Mouse (Mus musculus) lung, adult 2 months (tissue): ENCODE measurements around the gene Lmntd1. TPM values are rescaled to one million over a fixed set of nuclear protein-coding genes. Genes with fewer than 3 reads are reported as not detected.
A peak's percentile ranks its signal among the peaks of the same experiment; 100 is the strongest.

Source experiments
- DNase-seq: peaks from one replicate; pipeline ENCODE4 v3.0.0; 2022
- H3K4me1 ChIP-seq: fragments of 200-500 bp; 2 replicates; pipeline ENCODE4 v1.6.1; 2011; ENCODE audit warnings: low read length; ENCODE audit not compliant: control insufficient read depth, insufficient read depth
- H3K4me3 ChIP-seq: fragments of 200-500 bp; replicated peaks from 2 replicates; pipeline ENCODE3; 2011; ENCODE audit warnings: low read depth, mild to moderate bottlenecking, control low read depth, low read length; ENCODE audit errors: extremely low read depth
- CTCF ChIP-seq: fragments of 200-500 bp; IDR thresholded peaks from 2 replicates; pipeline ENCODE4 v1.5.1; 2011; ENCODE audit warnings: mild to moderate bottlenecking, low read length, control low read depth; ENCODE audit not compliant: insufficient read depth
- POLR2A ChIP-seq: fragments of 200-500 bp; IDR thresholded peaks from 2 replicates; pipeline ENCODE4 v1.6.1; 2011; ENCODE audit warnings: low read depth, mild to moderate bottlenecking, control low read depth, low read length, borderline replicate concordance; ENCODE audit errors: extremely low read depth
- WGBS: fragments of 180-500 bp; shearing (Covaris S2); methylation state at CpG from one replicate; pipeline ENCODE4 v1.1.7; 2018; 5-methylcytosine and 5-hydroxymethylcytosine counted together
- polyA plus RNA-seq: library from polyadenylated mRNA; depleted of rRNA; stranded (reverse); fragments of >200 nt; gene quantifications from 2 replicates; pipeline ENCODE4 v1.2.3, GENCODE M21; 2012

Gene Lmntd1
- polyA plus RNA-seq, 1 experiment = 4.5 TPM

DNA sequence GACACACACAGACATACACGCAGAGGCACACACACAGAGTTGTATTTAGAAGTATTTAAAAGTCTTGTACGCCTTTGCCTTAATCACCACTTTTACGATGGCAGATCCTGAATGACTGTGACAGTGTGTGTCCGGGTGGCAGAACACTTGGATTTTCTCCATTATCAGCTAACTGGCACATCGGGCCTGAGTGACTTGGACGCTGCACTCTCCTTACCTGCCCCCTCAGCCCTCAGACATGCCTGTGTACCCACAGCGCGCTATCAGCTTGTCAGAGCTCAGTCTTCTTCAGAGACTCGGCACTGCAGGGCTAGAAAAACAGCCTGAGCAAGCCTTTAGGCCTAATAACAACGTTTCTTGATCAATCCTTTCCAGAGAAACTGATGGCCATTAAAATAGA lies 187.6 kb downstream of the Lmntd1 start:
- DNase-seq = no peak
- H3K4me3 ChIP-seq = no peak overlapping the region
- TF ChIP-seq CTCF (no peak), POLR2A (no peak)
- 82% methylated on average over 10 of the region's 10 CpGs for whole genome bisulfite sequencing
- no peaks in the 10 kb centered on the region for H3K4me1 ChIP-seq

DNA sequence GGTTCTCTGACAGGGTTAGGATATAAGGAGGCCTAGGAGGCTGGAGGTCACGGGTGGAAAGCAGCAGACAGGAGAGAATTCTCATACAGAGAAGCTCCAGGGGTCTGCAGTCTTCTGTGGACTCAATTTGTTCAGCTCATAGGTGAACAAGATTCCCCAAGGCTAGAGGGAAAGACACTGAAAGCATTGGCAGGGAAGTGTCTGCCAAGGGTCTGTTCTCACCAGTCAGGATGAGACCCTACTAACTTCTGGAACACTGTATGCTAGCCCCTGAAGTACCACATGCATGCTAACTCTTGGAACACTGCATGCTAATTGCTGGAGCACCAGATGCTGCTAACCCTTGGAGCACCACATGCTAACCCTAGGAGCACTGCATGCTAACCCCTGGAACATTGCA lies 190.0 kb downstream of the Lmntd1 start:
- 75% methylated on average over 1 of the region's 1 CpGs for WGBS
- Histone ChIP-seq H3K4me1 (no peaks in the 10 kb centered on the region), H3K4me3 (no peak overlapping the region)
- DNase-seq = no peak
- TF ChIP-seq CTCF (no peak), POLR2A (no peak)

DNA sequence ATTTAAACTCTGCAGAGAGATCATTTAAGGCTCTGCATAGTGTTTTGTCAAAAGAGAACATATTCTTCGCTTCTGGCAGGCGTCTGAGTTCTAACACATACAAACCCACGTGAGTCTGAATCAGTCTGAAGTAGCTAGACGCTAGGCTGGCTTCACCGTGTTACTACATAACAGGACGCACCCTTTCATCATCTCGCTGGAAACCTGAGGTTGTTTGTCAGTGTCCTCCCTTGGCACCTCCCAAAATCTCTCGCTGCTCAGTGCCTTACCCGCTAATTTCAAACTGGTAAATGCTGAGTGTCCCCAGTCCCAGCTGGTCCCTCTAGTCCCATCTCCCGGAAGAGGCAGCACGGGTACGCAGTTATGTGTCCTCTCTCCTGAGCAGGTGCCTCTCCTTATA lies 190.6 kb downstream of the Lmntd1 start:
- 80% methylated on average over 12 of the region's 12 CpGs for WGBS
- no peaks in the 10 kb centered on the region for H3K4me1 ChIP-seq
- DNase-seq = no peak
- H3K4me3 ChIP-seq = no peak overlapping the region
- TF ChIP-seq POLR2A (no peak), CTCF (no peak)

DNA sequence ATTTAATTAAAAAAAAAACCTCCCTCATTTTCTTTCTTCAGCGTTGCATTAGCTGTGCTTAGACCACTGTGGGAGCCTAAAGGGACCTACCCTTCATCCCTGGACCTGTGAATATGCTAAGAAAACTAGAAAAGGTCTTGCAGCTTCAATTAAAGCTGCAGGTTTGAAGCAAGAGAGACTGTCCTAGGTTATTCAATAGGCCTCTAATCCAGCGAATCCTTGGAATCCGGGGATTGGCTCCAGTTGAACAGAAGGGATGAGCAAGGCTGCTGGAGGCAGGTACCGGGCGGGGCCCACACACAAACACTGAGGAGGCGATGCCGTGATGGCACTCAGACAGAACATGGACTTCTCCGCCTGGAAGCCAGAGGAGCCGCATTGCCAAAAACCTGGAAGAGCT lies 192.5 kb downstream of the Lmntd1 start:
- Histone ChIP-seq H3K4me1 (no peaks in the 10 kb centered on the region), H3K4me3 (no peak overlapping the region)
- DNase-seq = no peak
- TF ChIP-seq POLR2A = no peak
- TF ChIP-seq CTCF = no peak
- 88% methylated on average over 9 of the region's 9 CpGs for WGBS

GRCm38 (mm10) chr6:145420407-145420806 lies 193.7 kb downstream of the Lmntd1 start:
- no peak for DNase-seq
- Histone ChIP-seq H3K4me1 (no peaks in the 10 kb centered on the region), H3K4me3 (no peak overlapping the region)
- TF ChIP-seq CTCF = peak; percentile 25; the same call in 1 of the 2 replicates
- no peak for TF ChIP-seq POLR2A
- 72% methylated on average over 4 of the region's 4 CpGs for WGBS

DNA sequence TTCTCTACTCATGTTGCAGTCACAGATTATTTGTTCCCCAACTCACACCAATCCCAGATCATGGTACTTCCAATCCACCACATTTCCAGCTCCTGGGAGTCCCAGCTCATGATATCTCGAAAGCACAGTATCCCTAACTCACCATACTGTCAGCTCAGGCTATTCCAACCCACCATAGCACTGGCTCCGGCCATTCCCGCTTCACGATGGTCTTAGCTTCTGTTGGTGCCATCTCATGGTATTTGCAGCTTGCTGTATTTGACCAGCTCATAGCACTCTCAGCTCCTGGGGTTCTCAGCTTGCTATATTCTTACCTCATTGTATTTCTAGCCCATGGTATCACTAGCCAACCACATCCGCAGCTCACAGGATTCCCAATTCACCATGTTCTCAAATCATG lies 195.3 kb downstream of the Lmntd1 start:
- no peak for DNase-seq
- no peak overlapping the region for H3K4me3 ChIP-seq
- 95% methylated on average over 5 of the region's 5 CpGs for WGBS
- TF ChIP-seq CTCF (no peak), POLR2A (no peak)
- no peaks in the 10 kb centered on the region for H3K4me1 ChIP-seq

DNA sequence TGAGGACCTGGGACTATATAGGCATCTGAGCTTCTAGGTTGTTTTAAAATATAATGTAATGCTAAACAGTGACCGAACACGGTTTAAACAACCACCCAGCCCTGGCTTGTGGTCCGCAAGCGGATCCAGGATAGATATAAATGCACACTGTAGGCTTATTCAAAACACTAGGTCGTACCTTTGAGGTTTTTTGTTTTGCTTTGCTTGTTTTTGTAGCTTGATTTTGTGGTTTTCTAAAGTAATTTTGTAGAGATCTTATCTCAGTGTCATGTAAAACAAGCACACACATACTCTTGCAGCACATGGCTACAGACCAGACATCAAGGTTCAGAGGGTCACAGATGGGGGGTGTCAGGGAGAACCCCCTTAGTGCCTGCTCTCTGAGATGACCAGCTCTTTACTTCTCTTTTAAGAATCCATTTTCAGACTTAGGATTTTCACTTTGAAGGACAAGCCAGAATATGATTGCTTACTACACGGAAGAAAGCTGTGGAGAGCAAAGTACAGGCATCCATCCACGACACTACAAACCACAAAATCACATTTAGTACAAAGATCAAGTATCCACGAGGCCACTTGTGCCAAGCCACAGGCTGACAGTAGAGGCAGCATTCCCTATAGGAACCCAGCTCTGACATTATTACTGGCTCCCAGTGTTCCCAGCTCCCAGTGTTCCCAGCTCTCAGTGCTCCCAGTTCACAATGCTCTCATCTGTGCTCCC lies 196.2 kb downstream of the Lmntd1 start:
- H3K4me1 ChIP-seq = no peaks in the 10 kb centered on the region
- 66% methylated on average over 8 of the region's 8 CpGs for WGBS
- TF ChIP-seq POLR2A = no peak
- TF ChIP-seq CTCF = no peak

GRCm38 (mm10) chr6:145417014-145417719 lies 197.0 kb downstream of the Lmntd1 start:
- no peak overlapping the region for H3K4me3 ChIP-seq
- H3K4me1 ChIP-seq = no peaks in the 10 kb centered on the region
- WGBS = 59% methylated on average over 16 of the region's 16 CpGs
- DNase-seq = peak; percentile 60
- TF ChIP-seq CTCF (peak; percentile 82), POLR2A (no peak)

More for the DNA sequence above, 196.2 kb downstream of the Lmntd1 start:
- no peak overlapping the region for H3K4me3 ChIP-seq
- DNase-seq = no peak

GRCm38 (mm10) chr6:145404369-145405051 lies 209.6 kb downstream of the Lmntd1 start:
- no peak for DNase-seq
- TF ChIP-seq CTCF (no peak), POLR2A (no peak)
- 84% methylated on average over 10 of the region's 10 CpGs for whole genome bisulfite sequencing
- no peak overlapping the region for H3K4me3 ChIP-seq
- no peaks in the 10 kb centered on the region for H3K4me1 ChIP-seq

DNA sequence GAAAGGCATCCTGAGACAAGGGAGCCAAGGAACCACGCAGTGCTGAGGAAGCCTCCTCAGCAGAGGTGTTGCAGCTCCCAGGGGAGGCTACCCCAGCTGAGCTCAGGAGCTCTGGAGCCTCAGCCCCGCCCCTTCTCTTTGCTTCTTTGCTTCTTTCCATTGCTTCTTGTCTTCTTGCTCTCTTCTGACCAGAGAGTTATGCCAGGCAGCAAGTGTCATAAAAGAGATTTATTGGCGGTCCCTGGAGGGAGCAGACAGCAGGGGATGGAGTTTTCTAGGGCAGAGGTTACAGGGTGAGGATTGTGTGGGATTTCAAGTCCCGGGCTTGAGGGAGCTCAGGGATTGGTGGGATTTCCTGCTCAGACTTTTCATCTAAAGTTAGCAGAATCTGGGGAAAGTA lies 213.0 kb downstream of the Lmntd1 start:
- WGBS = 33% methylated on average over 4 of the region's 4 CpGs
- DNase-seq = no peak

More for the DNA sequence above, 213.0 kb downstream of the Lmntd1 start:
- TF ChIP-seq CTCF (no peak), POLR2A (no peak)
- Histone ChIP-seq H3K4me3 (no peak overlapping the region), H3K4me1 (no peaks in the 10 kb centered on the region)
